Mouse (Mus musculus) adrenal gland, postnatal 36 days (tissue): ENCODE measurements at regions not wholly inside any gene's neighbourhood (a gene's known extent, or its start where the extent isn't known, plus 50 kb on each side); places are given as distances from the start of the nearest gene placed in this dataset.

Source experiments
- DNase-seq, 2 experiments: peaks; one replicate each; pipeline ENCODE4 v3.0.0; 2021; ENCODE audit warnings: mixed read lengths in 1 of 2

DNA sequence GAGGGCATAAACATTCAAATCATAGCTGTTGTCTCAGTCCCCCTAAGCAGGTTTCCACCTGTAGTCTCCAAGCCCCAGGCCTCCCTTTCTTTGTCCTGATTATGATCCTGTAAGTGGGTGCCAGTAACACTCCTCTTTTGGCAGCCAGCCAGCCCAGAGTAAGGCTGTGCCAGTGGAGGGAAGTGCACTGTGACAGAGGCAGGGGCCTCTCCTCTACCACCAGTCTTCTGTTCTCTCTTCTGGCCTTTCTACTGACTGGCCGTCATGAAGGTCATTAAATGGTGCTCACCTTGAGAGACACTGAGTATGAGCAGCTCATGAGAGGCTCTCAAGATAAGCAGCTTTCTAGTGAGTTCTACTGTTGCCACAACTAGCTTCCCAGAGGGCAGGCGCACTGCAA is 63.5 kb upstream of the Met start:
- DNase-seq, result peak; percentile 26 to 39

DNA sequence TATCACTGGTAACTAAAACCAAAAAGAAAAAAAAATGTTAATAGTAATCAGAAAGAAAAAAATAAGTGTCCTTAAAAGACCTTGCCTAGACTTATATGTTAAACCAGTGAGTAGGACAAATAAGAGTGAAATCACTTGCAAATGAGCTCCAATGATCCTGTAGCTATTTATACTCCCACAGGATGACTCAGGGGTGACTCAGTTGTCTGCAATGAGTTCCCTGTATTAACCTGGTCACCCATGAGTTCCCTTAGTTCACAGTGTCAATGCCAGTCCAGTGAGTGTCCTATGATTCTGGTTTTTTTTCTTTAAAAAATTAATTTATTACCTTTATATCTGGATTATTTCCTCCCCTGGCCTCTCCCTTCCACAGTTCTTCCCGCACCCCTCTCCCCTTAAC is 55.5 kb upstream of the Met start:
- DNase-seq, result peak in 1 of 2 experiments; percentile 20

DNA sequence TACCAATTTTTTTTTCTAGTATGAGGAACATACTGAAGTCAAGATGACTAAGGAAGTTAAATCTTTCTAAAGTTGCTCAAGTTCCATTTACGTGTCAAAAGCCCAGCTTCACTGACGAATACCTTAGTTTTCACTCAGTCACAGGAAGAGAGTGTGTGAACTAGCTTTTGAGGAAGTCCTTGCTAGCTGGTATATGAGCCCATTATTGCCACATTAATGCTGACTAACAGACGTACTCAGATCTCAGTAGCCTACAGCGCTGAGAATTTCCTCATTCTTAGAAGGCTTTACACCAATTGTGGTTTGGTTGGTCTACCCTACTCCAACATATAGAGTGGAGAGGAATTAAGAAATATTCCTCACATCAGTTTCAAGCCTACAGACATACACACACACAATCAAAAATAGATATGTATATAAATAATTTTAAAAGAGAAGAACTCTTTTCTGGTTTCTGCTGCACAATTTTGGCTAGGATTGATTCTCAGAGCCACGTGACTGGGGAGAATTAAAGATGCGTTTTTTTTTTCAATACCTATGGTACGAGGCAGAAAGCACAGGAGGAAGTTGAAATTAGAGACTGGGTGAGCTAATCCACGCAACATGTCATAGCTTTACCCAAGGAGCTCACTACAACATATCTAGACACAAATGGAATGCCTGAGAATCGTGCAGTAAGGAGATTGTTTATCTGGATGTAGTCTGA is 53.7 kb upstream of the Met start:
- no peak for DNase-seq

DNA sequence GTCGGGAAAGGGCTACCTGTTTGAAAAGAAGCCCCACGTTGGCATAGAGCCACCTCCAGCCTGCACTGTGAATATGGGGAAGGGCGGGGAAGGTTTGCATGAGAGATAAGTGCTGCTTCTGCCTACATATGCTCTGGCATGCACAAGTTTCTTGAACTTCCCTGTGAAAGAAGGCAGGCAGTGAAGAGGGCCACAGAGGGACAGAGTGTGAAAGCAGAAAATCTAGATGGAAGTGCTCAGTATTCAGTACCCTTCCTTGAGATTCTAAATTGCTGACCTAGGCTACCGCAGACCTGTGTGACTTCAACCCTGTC is 53.2 kb upstream of the Met start:
- DNase-seq, result no peak
